Mouse (Mus musculus): ENCODE data around the gene H2-DMa. TPM values are rescaled to one million over a fixed set of nuclear protein-coding genes. Genes with fewer than 3 reads are reported as not detected.
A peak's percentile ranks its signal among the peaks of the same experiment; 100 is the strongest.

Gene H2-DMa
- polyA plus RNA-seq, 1 experiment from 2014 or later = 11.1 TPM

DNA sequence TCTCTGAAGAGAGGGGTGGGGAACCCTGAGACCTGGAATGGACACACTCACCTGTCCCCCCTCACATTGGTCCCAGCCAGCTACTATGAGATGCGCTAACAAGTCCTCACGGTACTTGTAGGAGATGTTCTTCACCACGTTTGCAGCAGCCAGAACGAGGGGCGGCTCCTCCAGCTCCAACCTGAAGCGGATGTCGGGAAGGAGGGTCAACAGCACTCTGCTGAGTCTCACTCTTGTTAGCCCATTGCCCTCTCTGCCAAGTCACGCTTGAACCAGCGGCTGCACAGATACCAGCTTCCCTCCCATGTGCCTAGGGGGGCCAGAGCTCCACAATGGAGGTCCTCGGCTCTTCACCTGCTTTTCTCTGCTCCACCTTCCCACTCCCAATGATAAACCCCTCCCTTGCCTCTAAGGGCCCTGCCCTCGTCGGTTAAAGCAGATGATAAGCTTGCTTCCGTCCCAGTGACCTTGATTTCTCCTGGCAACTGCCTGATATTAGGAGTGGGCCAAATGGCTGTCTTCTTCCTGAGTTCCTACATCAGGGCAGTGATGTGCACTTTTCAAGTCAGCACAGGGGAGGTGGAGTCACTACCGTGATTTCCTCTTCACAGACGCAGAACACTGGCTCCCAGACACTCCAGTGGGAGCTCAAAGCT is 64.4 kb downstream of the H2-DMa start:
- Histone ChIP-seq H3K27ac (no peak overlapping the region), H3K27me3 (peaks cover 66% of the 10 kb centered on the region), H3K9me3 (no peaks in the 10 kb centered on the region), H3K4me3 (replicated peaks) (no peak overlapping the region), H3K9ac (replicated peaks) (no peak overlapping the region), H3K4me1 (replicated peaks) (peaks cover 11% of the 10 kb centered on the region), H3K36me3 (no peaks in the 10 kb centered on the region), H3K4me2 (no peak overlapping the region)
- ATAC-seq (ENCODE audit: insufficient number of reproducible peaks, insufficient read depth, low FRiP score, low TSS enrichment, low read depth) = no peak
- WGBS = 76% methylated on average over 15 of the region's 15 CpGs

DNA sequence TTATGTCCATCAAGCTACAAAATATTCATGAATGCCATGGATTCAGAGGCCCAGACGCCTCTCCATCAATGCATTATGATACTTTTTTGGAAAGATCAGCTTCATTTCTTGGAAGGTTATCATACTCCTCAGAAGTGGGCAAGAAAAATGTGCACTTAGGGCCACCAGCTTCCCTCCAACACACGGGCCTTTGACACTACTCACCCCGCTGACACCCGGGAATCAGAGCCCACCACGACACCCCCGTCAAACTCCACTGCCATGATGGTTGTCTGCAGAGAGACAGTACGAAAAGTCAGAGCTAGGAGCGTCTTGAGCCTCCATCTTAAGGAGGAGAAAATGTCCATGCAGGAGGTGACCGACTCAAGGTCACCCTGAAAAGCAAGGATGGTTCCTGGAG is 66.2 kb downstream of the H2-DMa start:
- Histone ChIP-seq H3K4me2 (no peak overlapping the region), H3K4me3 (replicated peaks) (no peak overlapping the region), H3K27ac (no peak overlapping the region), H3K4me1 (replicated peaks) (peaks cover 11% of the 10 kb centered on the region), H3K27me3 (peaks cover 84% of the 10 kb centered on the region), H3K36me3 (no peaks in the 10 kb centered on the region), H3K9ac (replicated peaks) (no peak overlapping the region), H3K9me3 (no peaks in the 10 kb centered on the region)
- no peak for ATAC-seq (ENCODE audit: insufficient number of reproducible peaks, insufficient read depth, low FRiP score, low TSS enrichment, low read depth)
- 86% methylated on average over 9 of the region's 9 CpGs for WGBS

DNA sequence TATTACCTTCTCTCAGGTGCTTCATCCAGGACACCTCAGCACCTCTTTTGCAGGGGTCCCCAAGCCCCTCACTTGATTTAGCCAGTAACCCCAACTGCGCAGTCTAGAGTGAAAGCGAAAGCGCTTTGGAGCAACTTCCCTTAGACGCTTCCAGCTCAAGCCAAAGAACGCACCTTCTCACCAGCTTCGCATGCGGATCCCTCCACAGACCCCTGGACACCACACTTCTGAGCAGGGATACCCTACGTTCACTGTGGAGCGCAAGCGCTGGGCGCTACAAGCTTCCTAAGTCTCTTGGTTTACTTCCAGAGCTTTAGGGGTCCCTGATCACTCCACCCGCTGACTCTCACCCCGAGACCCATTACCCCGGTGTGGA is 67.5 kb downstream of the H2-DMa start:
- H3K27ac ChIP-seq = no peak overlapping the region

DNA sequence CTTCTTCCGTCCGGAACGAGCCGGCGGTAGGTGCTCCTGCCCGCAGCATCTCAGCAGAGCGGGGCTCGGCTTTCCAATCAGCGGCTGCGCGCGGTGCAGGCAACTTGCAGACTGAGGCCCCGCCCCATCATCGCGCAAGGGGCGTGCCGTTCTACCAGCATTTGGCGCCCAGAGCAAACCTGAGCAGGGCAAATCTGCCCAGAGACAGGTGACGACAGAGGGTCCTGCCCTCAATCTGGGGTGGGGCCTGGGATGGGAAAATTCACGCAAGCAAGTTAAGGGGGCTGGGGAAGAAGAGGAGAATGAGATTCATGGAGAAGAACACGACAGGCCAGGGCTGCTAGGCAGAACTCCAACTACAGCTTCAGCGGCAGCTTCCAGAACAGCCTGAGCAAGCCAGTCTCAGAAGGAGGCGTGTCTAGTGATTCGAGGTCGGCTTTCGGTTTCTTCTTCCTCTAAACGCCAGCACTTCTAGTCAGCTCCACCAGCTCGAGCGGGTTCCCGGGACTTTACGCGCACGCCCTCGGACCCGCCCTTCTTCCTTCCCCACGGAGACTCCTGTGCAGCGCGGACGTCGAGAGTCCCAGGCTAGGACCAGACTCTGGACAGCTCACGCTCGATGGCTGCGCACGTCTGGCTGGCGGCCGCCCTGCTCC is 68.0 kb downstream of the H2-DMa start, which contains the start of the genes Tap1 and Psmb9:
TSS of gene Tap1 (plus strand) at position 293 of the 656 bp plus-strand sequence.
TSS of gene Psmb9 (minus strand) at position 504 of the 656 bp plus-strand sequence.
- peak within 1 kb of the TSS; percentile 59 for H3K9ac ChIP-seq (replicated peaks)
- H3K4me2 ChIP-seq = peak within 1 kb of the TSS; percentile 85
- no peaks in the 10 kb centered on the region for H3K36me3 ChIP-seq
- no peaks in the 10 kb centered on the region for H3K9me3 ChIP-seq
- H3K4me1 ChIP-seq (replicated peaks) = peaks cover 11% of the 10 kb centered on the region
- WGBS = under 1% methylated on average over 46 of the region's 46 CpGs
- peak; percentile 94 for ATAC-seq (ENCODE audit: insufficient number of reproducible peaks, insufficient read depth, low FRiP score, low TSS enrichment, low read depth)
- no peak within 1 kb of the TSS; the same call in 1 of the 2 replicates for H3K27ac ChIP-seq
- H3K27me3 ChIP-seq = peaks cover 93% of the 10 kb centered on the region
- peak within 1 kb of the TSS; percentile 52 for H3K4me3 ChIP-seq (replicated peaks)

More for the DNA sequence above, 67.5 kb downstream of the H2-DMa start:
- peak overlapping the region; percentile 57 for H3K9ac ChIP-seq (replicated peaks)
- peak overlapping the region; percentile 52 for H3K4me3 ChIP-seq (replicated peaks)
- 2% methylated on average over 14 of the region's 14 CpGs for WGBS
- H3K4me2 ChIP-seq = peak overlapping the region; percentile 85
- no peaks in the 10 kb centered on the region for H3K36me3 ChIP-seq
- H3K9me3 ChIP-seq = no peaks in the 10 kb centered on the region
- H3K27me3 ChIP-seq = peaks cover 92% of the 10 kb centered on the region
- peak; percentile 67 for ATAC-seq (ENCODE audit: insufficient number of reproducible peaks, insufficient read depth, low FRiP score, low TSS enrichment, low read depth)
- H3K4me1 ChIP-seq (replicated peaks) = peaks cover 11% of the 10 kb centered on the region

DNA sequence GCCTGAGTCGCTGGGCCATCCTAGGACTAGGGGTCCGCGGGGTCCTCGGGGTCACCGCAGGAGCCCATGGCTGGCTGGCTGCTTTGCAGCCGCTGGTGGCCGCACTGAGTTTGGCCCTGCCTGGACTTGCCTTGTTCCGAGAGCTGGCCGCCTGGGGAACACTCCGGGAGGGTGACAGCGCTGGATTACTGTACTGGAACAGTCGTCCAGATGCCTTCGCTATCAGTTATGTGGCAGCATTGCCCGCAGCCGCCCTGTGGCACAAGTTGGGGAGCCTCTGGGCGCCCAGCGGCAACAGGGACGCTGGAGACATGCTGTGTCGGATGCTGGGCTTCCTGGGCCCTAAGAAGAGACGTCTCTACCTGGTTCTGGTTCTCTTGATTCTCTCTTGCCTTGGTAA is 68.7 kb downstream of the H2-DMa start:
- H3K27me3 ChIP-seq = peaks cover 93% of the 10 kb centered on the region
- ATAC-seq (ENCODE audit: insufficient number of reproducible peaks, insufficient read depth, low FRiP score, low TSS enrichment, low read depth) = no peak
- H3K27ac ChIP-seq = no peak overlapping the region; the same call in 1 of the 2 replicates

More for the DNA sequence above, 68.7 kb downstream of the H2-DMa start:
- Histone ChIP-seq H3K4me3 (replicated peaks) (peak overlapping the region; percentile 52), H3K9ac (replicated peaks) (peak overlapping the region; percentile 59), H3K4me1 (replicated peaks) (peaks cover 11% of the 10 kb centered on the region), H3K4me2 (peak overlapping the region; percentile 85), H3K36me3 (no peaks in the 10 kb centered on the region), H3K9me3 (no peaks in the 10 kb centered on the region)
- whole genome bisulfite sequencing = 4% methylated on average over 20 of the region's 20 CpGs

Other genes starting within 250 kb of the H2-DMa start
- not detected in 2 replicates for gene Gm7029, start 245.7 kb upstream of the H2-DMa start, polyA plus RNA-seq (2016; fragmentation: Nextera tagmentation; extraction: Ambion mirVana)
- gene Kifc1, start 228.9 kb upstream of the H2-DMa start, polyA plus RNA-seq (2016; fragmentation: Nextera tagmentation; extraction: Ambion mirVana) = 6.6 and 7.6 TPM in 2 replicates
- 0.46 and 1.1 TPM in 2 replicates for gene Platr17, start 214.4 kb upstream of the H2-DMa start, polyA plus RNA-seq (2016; fragmentation: Nextera tagmentation; extraction: Ambion mirVana)
- 66.2 and 79.3 TPM in 2 replicates for gene Daxx, start 210.1 kb upstream of the H2-DMa start, polyA plus RNA-seq (2016; fragmentation: Nextera tagmentation; extraction: Ambion mirVana)
- 21.5 and 23.5 TPM in 2 replicates for gene Tapbp, start 203.6 kb upstream of the H2-DMa start, polyA plus RNA-seq (2016; fragmentation: Nextera tagmentation; extraction: Ambion mirVana)
- 21.8 and 22.4 TPM in 2 replicates for gene Zbtb22, start 203.6 kb upstream of the H2-DMa start, polyA plus RNA-seq (2016; fragmentation: Nextera tagmentation; extraction: Ambion mirVana)
- gene Rgl2, start 190.0 kb upstream of the H2-DMa start, polyA plus RNA-seq (2016; fragmentation: Nextera tagmentation; extraction: Ambion mirVana) = 61.3 and 64.2 TPM in 2 replicates
- 180 and 186 TPM in 2 replicates for gene Pfdn6, start 179.2 kb upstream of the H2-DMa start, polyA plus RNA-seq (2016; fragmentation: Nextera tagmentation; extraction: Ambion mirVana)
- gene Wdr46, start 178.9 kb upstream of the H2-DMa start, polyA plus RNA-seq (2016; fragmentation: Nextera tagmentation; extraction: Ambion mirVana) = 45.5 and 45.8 TPM in 2 replicates
- gene B3galt4, start 168.1 kb upstream of the H2-DMa start, polyA plus RNA-seq (2016; fragmentation: Nextera tagmentation; extraction: Ambion mirVana) = 5.0 and 6.8 TPM in 2 replicates
- 53.3 and 55.0 TPM in 2 replicates for gene Vps52, start 163.7 kb upstream of the H2-DMa start, polyA plus RNA-seq (2016; fragmentation: Nextera tagmentation; extraction: Ambion mirVana)
- gene Rps18, start 163.5 kb upstream of the H2-DMa start, polyA plus RNA-seq (2016; fragmentation: Nextera tagmentation; extraction: Ambion mirVana) = 1,388 and 1,510 TPM in 2 replicates
- 4.5 and 5.0 TPM in 2 replicates for gene H2-K1, start 119.2 kb upstream of the H2-DMa start, polyA plus RNA-seq (2016; fragmentation: Nextera tagmentation; extraction: Ambion mirVana)
- 21.6 and 25.3 TPM in 2 replicates for gene Ring1, start 94.9 kb upstream of the H2-DMa start, polyA plus RNA-seq (2016; fragmentation: Nextera tagmentation; extraction: Ambion mirVana)
- gene H2-Ke6, start 91.5 kb upstream of the H2-DMa start, polyA plus RNA-seq (2016; fragmentation: Nextera tagmentation; extraction: Ambion mirVana) = 54.4 and 56.8 TPM in 2 replicates
- gene Slc39a7, start 87.9 kb upstream of the H2-DMa start, polyA plus RNA-seq (2016; fragmentation: Nextera tagmentation; extraction: Ambion mirVana) = 179 and 191 TPM in 2 replicates
- 64.3 and 64.4 TPM in 2 replicates for gene Rxrb, start 87.7 kb upstream of the H2-DMa start, polyA plus RNA-seq (2016; fragmentation: Nextera tagmentation; extraction: Ambion mirVana)
- 17.5 and 31.9 TPM in 2 replicates for gene Col11a2, start 80.1 kb upstream of the H2-DMa start, polyA plus RNA-seq (2016; fragmentation: Nextera tagmentation; extraction: Ambion mirVana)
- gene H2-Oa, start 27.2 kb upstream of the H2-DMa start, polyA plus RNA-seq (2016; fragmentation: Nextera tagmentation; extraction: Ambion mirVana) = 0.71 and 0.86 TPM in 2 replicates
- 129 and 134 TPM in 2 replicates for gene Brd2, start 3.1 kb downstream of the H2-DMa start, polyA plus RNA-seq (2016; fragmentation: Nextera tagmentation; extraction: Ambion mirVana)
- 0.30 and 0.32 TPM in 2 replicates for gene H2-DMb2, start 23.8 kb downstream of the H2-DMa start, polyA plus RNA-seq (2016; fragmentation: Nextera tagmentation; extraction: Ambion mirVana)
- 1.2 and 1.3 TPM in 2 replicates for gene H2-DMb1, start 33.5 kb downstream of the H2-DMa start, polyA plus RNA-seq (2016; fragmentation: Nextera tagmentation; extraction: Ambion mirVana)
- 4.1 and 5.7 TPM in 2 replicates for gene Tap1, start 68.0 kb downstream of the H2-DMa start, polyA plus RNA-seq (2016; fragmentation: Nextera tagmentation; extraction: Ambion mirVana)
- 2.4 and 2.5 TPM in 2 replicates for gene Psmb9, start 68.2 kb downstream of the H2-DMa start, polyA plus RNA-seq (2016; fragmentation: Nextera tagmentation; extraction: Ambion mirVana)
- gene Psmb8, start 78.2 kb downstream of the H2-DMa start, polyA plus RNA-seq (2016; fragmentation: Nextera tagmentation; extraction: Ambion mirVana) = 2.1 and 3.1 TPM in 2 replicates
- 1.5 and 1.7 TPM in 2 replicates for gene Tap2, start 84.0 kb downstream of the H2-DMa start, polyA plus RNA-seq (2016; fragmentation: Nextera tagmentation; extraction: Ambion mirVana)
- gene H2-Ob, start 119.4 kb downstream of the H2-DMa start, polyA plus RNA-seq (2016; fragmentation: Nextera tagmentation; extraction: Ambion mirVana) = not detected in 2 replicates
- 2.7 and 2.8 TPM in 2 replicates for gene H2-Ab1, start 138.1 kb downstream of the H2-DMa start, polyA plus RNA-seq (2016; fragmentation: Nextera tagmentation; extraction: Ambion mirVana)
- 0.50 TPM in 1 of 2 replicates, not detected in the other for gene H2-Aa, start 168.3 kb downstream of the H2-DMa start, polyA plus RNA-seq (2016; fragmentation: Nextera tagmentation; extraction: Ambion mirVana)
- 1.0 and 2.0 TPM in 2 replicates for gene H2-Eb1, start 186.3 kb downstream of the H2-DMa start, polyA plus RNA-seq (2016; fragmentation: Nextera tagmentation; extraction: Ambion mirVana)
- 0.12 and 0.18 TPM in 2 replicates for gene H2-Eb2, start 206.1 kb downstream of the H2-DMa start, polyA plus RNA-seq (2016; fragmentation: Nextera tagmentation; extraction: Ambion mirVana)
- gene Btnl2, start 235.3 kb downstream of the H2-DMa start, polyA plus RNA-seq (2016; fragmentation: Nextera tagmentation; extraction: Ambion mirVana) = not detected in 2 replicates

Data from limb, embryonic 12.5 days (tissue).